Mouse (Mus musculus): ENCODE data around the gene Cfap70. TPM values are rescaled to one million over a fixed set of nuclear protein-coding genes. Genes with fewer than 3 reads are reported as not detected.

Gene Cfap70
- total and polyA plus RNA-seq, 3 experiments = 0.11 TPM; not detected in 2

DNA sequence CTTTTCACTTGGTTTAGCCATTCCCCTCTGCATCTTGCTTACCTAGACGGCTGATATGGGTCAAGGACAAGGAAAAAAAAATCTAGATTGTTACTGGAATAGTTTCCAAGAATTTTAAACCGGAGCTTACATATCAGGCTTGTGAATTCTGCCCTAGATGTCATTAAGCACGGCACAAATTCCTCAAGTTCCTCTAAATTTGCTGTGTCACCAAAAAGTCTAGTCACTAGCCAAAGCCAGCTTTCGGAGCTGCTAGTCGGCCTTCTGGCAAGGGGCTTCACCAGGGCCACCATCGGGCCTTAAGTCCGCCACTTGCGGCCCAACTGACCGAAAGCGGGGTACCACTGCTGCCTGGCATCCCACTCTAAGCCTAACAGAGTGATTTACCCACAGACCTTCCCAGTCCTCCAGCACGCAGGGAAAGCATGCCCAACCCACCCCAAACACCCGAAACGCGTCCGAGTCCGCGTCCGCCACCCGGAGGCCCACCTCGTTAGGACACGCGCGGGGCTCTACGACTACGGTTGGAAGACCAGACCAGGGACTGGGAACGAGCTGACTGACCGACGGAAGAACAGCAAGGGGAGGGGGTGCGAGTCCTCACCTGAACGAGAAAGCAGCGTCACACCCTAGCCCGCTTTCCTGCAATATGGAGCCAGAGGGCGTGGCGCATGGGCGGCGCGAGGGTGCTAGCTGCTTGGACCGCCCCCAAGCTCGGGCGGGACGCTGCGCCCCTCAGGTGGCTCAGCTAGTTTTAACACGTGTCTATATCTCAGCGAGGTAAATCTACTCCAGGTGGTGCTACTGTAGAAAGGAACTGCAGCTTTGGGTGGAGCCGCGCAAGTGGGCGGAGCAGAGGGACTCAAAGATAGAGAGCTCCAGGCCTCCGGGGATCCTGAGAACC lies 27.5 kb upstream of the Cfap70 start, which contains the start of gene Anxa7:
Anxa7 (minus strand) TSS at position 843 of the 904 bp plus-strand sequence.
- peak; percentile 55 for TF ChIP-seq SIN3A (IDR thresholded peaks at IDR 0.05; ENCODE audit: low read length)
- TF ChIP-seq TBP (IDR thresholded peaks at IDR 0.05; ENCODE audit: low read depth, low read length) = 0 out of 2 replicates have a peak, but pooled peaks have one; percentile 48
- TF ChIP-seq POLR2AphosphoS2 (IDR thresholded peaks at IDR 0.05; ENCODE audit: low read length) = peak; percentile 67
- no peak for TF ChIP-seq CHD2 (IDR thresholded peaks at IDR 0.05; ENCODE audit: low read length)
- TF ChIP-seq MAFK (IDR thresholded peaks at IDR 0.05; ENCODE audit: borderline replicate concordance, low read depth, low read length) = peak; percentile 61; the same call in 1 of the 2 replicates
- peak; percentile 69 for TF ChIP-seq NELFE (IDR thresholded peaks at IDR 0.05; ENCODE audit: low read depth, low read length)
- TF ChIP-seq CHD1 (IDR thresholded peaks at IDR 0.05; ENCODE audit: low read depth, low read length) = peak; percentile 26; the same call in 1 of the 2 replicates
- TF ChIP-seq MXI1 (IDR thresholded peaks at IDR 0.05; ENCODE audit: low read depth, low read length) = peak; percentile 78
- 0 out of 4 replicates have a peak, but pooled peaks of 1 of the 2 experiments have one; percentile 5 for TF ChIP-seq EP300 (IDR thresholded peaks at IDR 0.05; ENCODE audit: low read depth in 1 of 2, low read length in 2 of 2)
- TF ChIP-seq MYC (IDR thresholded peaks at IDR 0.05; ENCODE audit: low read depth, low read length) = peak; percentile 56
- TF ChIP-seq MAZ (IDR thresholded peaks at IDR 0.05; ENCODE audit: low read depth, low read length) = peak; percentile 69; the same call in 1 of the 2 replicates
- TF ChIP-seq ETS1 (IDR thresholded peaks at IDR 0.05; ENCODE audit: low read depth, low read length) = peak; percentile 9
- TF ChIP-seq GATA1 (IDR thresholded peaks at IDR 0.05; ENCODE audit: low read depth, low read length) = no peak
- peak; percentile 53 to 64; a peak in 2 of 4 replicates for TF ChIP-seq POLR2A (IDR thresholded peaks at IDR 0.05; ENCODE audit: control insufficient read depth in 1 of 2, insufficient read depth in 1 of 2, low read depth in 1 of 2, low read length in 2 of 2, poor library complexity in 1 of 2)
- no peak for TF ChIP-seq MYB (IDR thresholded peaks at IDR 0.05; ENCODE audit: low read depth, low read length)
- no peak for TF ChIP-seq ZMIZ1 (IDR thresholded peaks at IDR 0.05; ENCODE audit: low read depth, low read length)
- TF ChIP-seq NRF1 (IDR thresholded peaks at IDR 0.05; ENCODE audit: insufficient read depth, low read depth, low read length, poor library complexity, severe bottlenecking) = peak; percentile 54; the same call in 1 of the 2 replicates
- peak; percentile 87 for TF ChIP-seq MAX (IDR thresholded peaks at IDR 0.05; ENCODE audit: low read length)
- no peak for TF ChIP-seq GABPA (IDR thresholded peaks at IDR 0.05; ENCODE audit: low read depth, low read length)
- TF ChIP-seq USF1 (IDR thresholded peaks at IDR 0.05; ENCODE audit: low read depth, low read length) = peak; percentile 44
- TF ChIP-seq TCF12 (IDR thresholded peaks at IDR 0.05; ENCODE audit: low read depth, low read length) = 0 out of 2 replicates have a peak, but pooled peaks have one; percentile 5
- Histone ChIP-seq H3K4me3 (ENCODE audit: control insufficient read depth in 1 of 2, insufficient read depth in 1 of 2, low read depth in 2 of 2, low read length in 2 of 2) (peak within 1 kb of the TSS; percentile 81), H3K79me2 (ENCODE audit: control insufficient read depth, insufficient read depth, low read length, poor library complexity) (peaks cover 15% of the 10 kb centered on the region), H3K27me3 (ENCODE audit: control insufficient read depth in 1 of 2, insufficient read depth in 2 of 2, low read length in 2 of 2) (no peaks in the 10 kb centered on the region), H3K4me1 (ENCODE audit: control insufficient read depth in 1 of 2, insufficient read depth in 2 of 2, low read length in 2 of 2) (peaks cover 15 to 20% of the 10 kb centered on the region in 2 experiments), H3K27ac (ENCODE audit: control insufficient read depth, low read depth, low read length) (peak within 1 kb of the TSS; percentile 99), H3K9ac (ENCODE audit: control insufficient read depth, low read depth, low read length, poor library complexity, severe bottlenecking) (peak within 1 kb of the TSS; percentile 72), H3K9me3 (replicated peaks; ENCODE audit: insufficient read depth, low read length) (no peaks in the 10 kb centered on the region), H3K36me3 (ENCODE audit: control insufficient read depth in 1 of 2, insufficient read depth in 2 of 2, low read length in 2 of 2) (peaks cover 1 to 36% of the 10 kb centered on the region in 2 experiments; a peak in 3 of 4 replicates)
- DNase-seq (ENCODE audit: low read depth, low spot score) = peak; percentile 88
